7 mouse cellular contexts compared by ENCODE assay signal in genomic region chrX:50590673-50591341, GRCm38 (mm10).
DNase-seq lines count a peak whose midpoint lies in the region; ATAC-seq and TF ChIP-seq lines count a peak whose summit lies in the region.

No protein-coding gene starts in this region.

- no peak; the same call in 1 of the 2 replicates for ATAC-seq in lung, embryonic 14.5 days (ENCODE audit: insufficient read depth)
- no peak for ATAC-seq in heart, embryonic 14.5 days (ENCODE audit: insufficient number of reproducible peaks, insufficient read depth, low FRiP score, low read depth)
- no peak for ATAC-seq in limb, embryonic 15.5 days (ENCODE audit: insufficient number of reproducible peaks, low FRiP score, low TSS enrichment, low read depth)
- no peak for ATAC-seq in neural tube, embryonic 15.5 days (ENCODE audit: low FRiP score)

- peak; percentile 51 for TF ChIP-seq CTCF in lung, embryonic 14.5 days (IDR thresholded peaks at IDR 0.05; ENCODE audit: low read depth)
- no peak for TF ChIP-seq CTCF in lung, adult 2 months (IDR thresholded peaks at IDR 0.05; ENCODE audit: insufficient read depth, low read length)

- TF ChIP-seq POLR2A in lung, adult 2 months (IDR thresholded peaks at IDR 0.05; ENCODE audit: borderline replicate concordance, extremely low read depth, low read depth, low read length) = no peak

- no peak overlapping the region for H3K27ac ChIP-seq in lung, embryonic 14.5 days (ENCODE audit: low read depth)
- no peak overlapping the region for H3K27ac ChIP-seq in heart, embryonic 14.5 days (replicated peaks in 1 of 2; ENCODE audit: control insufficient read depth in 1 of 2, insufficient read depth in 1 of 2, low read depth in 2 of 2, low read length in 2 of 2)
- H3K27ac ChIP-seq in limb, embryonic 15.5 days = peak overlapping the region; percentile 59
- peak overlapping the region; percentile 58 for H3K27ac ChIP-seq in neural tube, embryonic 15.5 days (replicated peaks)

- DNase-seq in lung, embryonic 14.5 days = peak; percentile 75
- no peak for DNase-seq in lung, adult 2 months
- DNase-seq in embryo, embryonic 11 days = peak; percentile 42
- DNase-seq in left cerebral cortex, postnatal 4 days = no peak

- no peak overlapping the region for H3K9ac ChIP-seq in lung, embryonic 14.5 days
- no peak overlapping the region for H3K9ac ChIP-seq in heart, embryonic 14.5 days (ENCODE audit: low read length)
- no peak overlapping the region for H3K9ac ChIP-seq in limb, embryonic 15.5 days
- H3K9ac ChIP-seq in neural tube, embryonic 15.5 days (replicated peaks) = no peak overlapping the region

- H3K27me3 ChIP-seq in lung, embryonic 14.5 days (ENCODE audit: insufficient read depth, low read length) = no peaks in the 10 kb centered on the region
- no peaks in the 10 kb centered on the region for H3K27me3 ChIP-seq in heart, embryonic 14.5 days (ENCODE audit: control insufficient read depth, insufficient read depth, low read length)
- no peaks in the 10 kb centered on the region for H3K27me3 ChIP-seq in limb, embryonic 15.5 days
- no peaks in the 10 kb centered on the region for H3K27me3 ChIP-seq in neural tube, embryonic 15.5 days (replicated peaks)

- WGBS in lung, embryonic 14.5 days = 80% methylated on average over 8 of the region's 8 CpGs
- WGBS in lung, adult 2 months = 48% methylated on average over 8 of the region's 8 CpGs
- 54% methylated on average over 8 of the region's 8 CpGs for WGBS in heart, embryonic 14.5 days
- WGBS in limb, embryonic 15.5 days = 64% methylated on average over 8 of the region's 8 CpGs
- 69% methylated on average over 8 of the region's 8 CpGs for WGBS in neural tube, embryonic 15.5 days

- H3K4me1 ChIP-seq in lung, embryonic 14.5 days (ENCODE audit: insufficient read depth) = no peaks in the 10 kb centered on the region
- no peaks in the 10 kb centered on the region for H3K4me1 ChIP-seq in lung, adult 2 months (ENCODE audit: control insufficient read depth, insufficient read depth, low read length)
- H3K4me1 ChIP-seq in heart, embryonic 14.5 days (ENCODE audit: control insufficient read depth in 2 of 2, insufficient read depth in 2 of 2, low read length in 2 of 2) = no peaks in the 10 kb centered on the region
- H3K4me1 ChIP-seq in limb, embryonic 15.5 days = no peaks in the 10 kb centered on the region
- H3K4me1 ChIP-seq in neural tube, embryonic 15.5 days = no peaks in the 10 kb centered on the region

- H3K36me3 ChIP-seq in lung, embryonic 14.5 days (ENCODE audit: insufficient read depth) = 0 out of 2 replicates have a peak, but pooled peaks cover 2% of the 10 kb centered on the region
- H3K36me3 ChIP-seq in heart, embryonic 14.5 days (ENCODE audit: control insufficient read depth, insufficient read depth, low read length) = peaks cover 35% of the 10 kb centered on the region
- peaks cover 13% of the 10 kb centered on the region for H3K36me3 ChIP-seq in limb, embryonic 15.5 days
- H3K36me3 ChIP-seq in neural tube, embryonic 15.5 days = peaks cover 5% of the 10 kb centered on the region; the same call in 1 of the 2 replicates

- intact Hi-C loops in left cerebral cortex, postnatal 4 days (cut with DNase I) = no loop called here

- peak overlapping the region; percentile 31; the same call in 1 of the 2 replicates for H3K4me2 ChIP-seq in lung, embryonic 14.5 days
- peak overlapping the region; percentile 23; the same call in 1 of the 2 replicates for H3K4me2 ChIP-seq in heart, embryonic 14.5 days (ENCODE audit: low read length)
- H3K4me2 ChIP-seq in limb, embryonic 15.5 days = peak overlapping the region; percentile 14; the same call in 1 of the 2 replicates
- H3K4me2 ChIP-seq in neural tube, embryonic 15.5 days = peak overlapping the region; percentile 26

- H3K9me3 ChIP-seq in lung, embryonic 14.5 days (ENCODE audit: low read depth, low read length) = no peaks in the 10 kb centered on the region
- H3K9me3 ChIP-seq in heart, embryonic 14.5 days (ENCODE audit: control insufficient read depth, low read length) = no peaks in the 10 kb centered on the region
- H3K9me3 ChIP-seq in limb, embryonic 15.5 days = no peaks in the 10 kb centered on the region
- H3K9me3 ChIP-seq in neural tube, embryonic 15.5 days (replicated peaks) = no peaks in the 10 kb centered on the region

- H3K4me3 ChIP-seq in lung, embryonic 14.5 days (ENCODE audit: low read depth, low read length) = no peak overlapping the region
- H3K4me3 ChIP-seq in lung, adult 2 months (replicated peaks; ENCODE audit: extremely low read depth, low read depth, low read length) = no peak overlapping the region
- H3K4me3 ChIP-seq in heart, embryonic 14.5 days (ENCODE audit: control insufficient read depth in 1 of 2, insufficient read depth in 1 of 2, low read depth in 1 of 2, low read length in 2 of 2) = peak overlapping the region; percentile 4 to 8; a peak in 1 of 4 replicates
- H3K4me3 ChIP-seq in limb, embryonic 15.5 days = peak overlapping the region; percentile 31
- H3K4me3 ChIP-seq in neural tube, embryonic 15.5 days (replicated peaks) = peak overlapping the region; percentile 23

Comparison
In these comparisons a context has a peak if more than half of its experiments do, and no peak if none do; other contexts are left out.
1. DNase-seq: peak in lung, embryonic 14.5 days (single experiment) and embryo, embryonic 11 days (single experiment); none in lung, adult 2 months (single experiment) and left cerebral cortex, postnatal 4 days (single experiment).
2. H3K27ac ChIP-seq: peak in limb, embryonic 15.5 days (single experiment) and neural tube, embryonic 15.5 days (single experiment); none in lung, embryonic 14.5 days (single experiment) and heart, embryonic 14.5 days (0 of 2).
3. H3K4me3 ChIP-seq: peak in heart, embryonic 14.5 days (2 of 2), limb, embryonic 15.5 days (single experiment) and neural tube, embryonic 15.5 days (single experiment); none in lung, embryonic 14.5 days (single experiment) and lung, adult 2 months (single experiment).
4. Peak in every context shown above with its lines, with median percentiles within 50 percentile points of each other: H3K4me2 ChIP-seq.